Mouse (Mus musculus): Measurements from ENCODE around the gene Dcpp2.
"Not testable (repeated sequence)": the region's sequence is repeated elsewhere in the genome, so short reads cannot be mapped to it uniquely, and the experiment has no call there.

The Dcpp2 gene

GRCm38 (mm10) chr17:23880576-23880975 lies at the start of gene Dcpp2, which contains the start of gene Dcpp1:
Dcpp2 (plus strand) TSS chr17:23880880.
Dcpp1 (plus strand) TSS chr17:23880876.
- DNase-seq (ENCODE audit: extremely low spot score, low read depth, low spot score): not testable (repeated sequence)

GRCm38 (mm10) chr17:23831201-23831600 lies 49.5 kb upstream of the Dcpp2 start:
- DNase-seq (ENCODE audit: extremely low spot score, low read depth, low spot score): no peak

- no peak for DNase-seq (ENCODE audit: extremely low spot score, low read depth, low spot score)
Measured at GRCm38 (mm10) chr17:23836006-23836575, 44.6 kb upstream of the Dcpp2 start, which contains the start of gene Prss33. Prss33 (minus strand) TSS chr17:23836056.

- DNase-seq (ENCODE audit: extremely low spot score, low read depth, low spot score): no peak
Measured at GRCm38 (mm10) chr17:23841145-23841544, 39.5 kb upstream of the Dcpp2 start.

GRCm38 (mm10) chr17:23843141-23843811 lies 37.4 kb upstream of the Dcpp2 start:
- no peak for DNase-seq (ENCODE audit: extremely low spot score, low read depth, low spot score)

- DNase-seq (ENCODE audit: extremely low spot score, low read depth, low spot score): no peak
Measured at GRCm38 (mm10) chr17:23843812-23844273, 36.8 kb upstream of the Dcpp2 start, which contains the start of the genes Prss32 and Prss41. Prss32 (plus strand) TSS chr17:23843855. Prss41 (minus strand) TSS chr17:23844172.

GRCm38 (mm10) chr17:23850028-23850427 lies 30.7 kb upstream of the Dcpp2 start:
- DNase-seq (ENCODE audit: extremely low spot score, low read depth, low spot score): no peak

GRCm38 (mm10) chr17:23850853-23851749 lies 29.6 kb upstream of the Dcpp2 start:
- DNase-seq (ENCODE audit: extremely low spot score, low read depth, low spot score): no peak

GRCm38 (mm10) chr17:23853292-23853691 lies 27.4 kb upstream of the Dcpp2 start:
- no peak for DNase-seq (ENCODE audit: extremely low spot score, low read depth, low spot score)

- DNase-seq (ENCODE audit: extremely low spot score, low read depth, low spot score): no peak
Measured at GRCm38 (mm10) chr17:23854229-23854765, 26.4 kb upstream of the Dcpp2 start.

- no peak for DNase-seq (ENCODE audit: extremely low spot score, low read depth, low spot score)
Measured at GRCm38 (mm10) chr17:23857193-23857592, 23.5 kb upstream of the Dcpp2 start.

- no peak for DNase-seq (ENCODE audit: extremely low spot score, low read depth, low spot score)
Measured at GRCm38 (mm10) chr17:23857913-23858312, 22.8 kb upstream of the Dcpp2 start.

GRCm38 (mm10) chr17:23862926-23863325 lies 17.8 kb upstream of the Dcpp2 start:
- no peak for DNase-seq (ENCODE audit: extremely low spot score, low read depth, low spot score)

GRCm38 (mm10) chr17:23867756-23868155 lies 12.9 kb upstream of the Dcpp2 start, which contains the start of gene Prss21:
Prss21 (plus strand) TSS chr17:23868056.
- DNase-seq (ENCODE audit: extremely low spot score, low read depth, low spot score): no peak

- no peak for DNase-seq (ENCODE audit: extremely low spot score, low read depth, low spot score)
Measured at GRCm38 (mm10) chr17:23868513-23868912, 12.2 kb upstream of the Dcpp2 start.

GRCm38 (mm10) chr17:23873884-23874856 lies 6.5 kb upstream of the Dcpp2 start:
- DNase-seq (ENCODE audit: extremely low spot score, low read depth, low spot score): no peak

- DNase-seq (ENCODE audit: extremely low spot score, low read depth, low spot score): no peak
Measured at GRCm38 (mm10) chr17:23876741-23877140, 3.9 kb upstream of the Dcpp2 start.

GRCm38 (mm10) chr17:23877166-23877565 lies 3.5 kb upstream of the Dcpp2 start:
- DNase-seq (ENCODE audit: extremely low spot score, low read depth, low spot score): no peak

GRCm38 (mm10) chr17:23917158-23917557 lies 36.5 kb downstream of the Dcpp2 start, which contains the start of gene Dcpp3:
Dcpp3 (plus strand) TSS chr17:23917458.
- not testable (repeated sequence) for DNase-seq (ENCODE audit: extremely low spot score, low read depth, low spot score)

All from hindlimb bud, embryonic 11.5 days (tissue).